Mouse (Mus musculus): ENCODE measurements around the gene Vcan. TPM values are rescaled to one million over a fixed set of nuclear protein-coding genes. Genes with fewer than 3 reads are reported as not detected.
"Not testable (repeated sequence)": the region's sequence is repeated elsewhere in the genome, so short reads cannot be mapped to it uniquely, and the experiment has no call there.

Vcan gene
- total RNA-seq (2021): 10 to 100 TPM; 19.5 to 21.8 TPM
- long read RNA-seq, experiment 1, partial matches to known transcripts: 2 of 5 reads
- long read RNA-seq, experiment 1, other reads (novel, unspliced or antisense): 1 of 5 reads
- long read RNA-seq, experiment 2, partial matches to known transcripts: 3 of 3 reads
- long read RNA-seq, experiment 2, other reads (novel, unspliced or antisense): 0 of 3 reads

DNA sequence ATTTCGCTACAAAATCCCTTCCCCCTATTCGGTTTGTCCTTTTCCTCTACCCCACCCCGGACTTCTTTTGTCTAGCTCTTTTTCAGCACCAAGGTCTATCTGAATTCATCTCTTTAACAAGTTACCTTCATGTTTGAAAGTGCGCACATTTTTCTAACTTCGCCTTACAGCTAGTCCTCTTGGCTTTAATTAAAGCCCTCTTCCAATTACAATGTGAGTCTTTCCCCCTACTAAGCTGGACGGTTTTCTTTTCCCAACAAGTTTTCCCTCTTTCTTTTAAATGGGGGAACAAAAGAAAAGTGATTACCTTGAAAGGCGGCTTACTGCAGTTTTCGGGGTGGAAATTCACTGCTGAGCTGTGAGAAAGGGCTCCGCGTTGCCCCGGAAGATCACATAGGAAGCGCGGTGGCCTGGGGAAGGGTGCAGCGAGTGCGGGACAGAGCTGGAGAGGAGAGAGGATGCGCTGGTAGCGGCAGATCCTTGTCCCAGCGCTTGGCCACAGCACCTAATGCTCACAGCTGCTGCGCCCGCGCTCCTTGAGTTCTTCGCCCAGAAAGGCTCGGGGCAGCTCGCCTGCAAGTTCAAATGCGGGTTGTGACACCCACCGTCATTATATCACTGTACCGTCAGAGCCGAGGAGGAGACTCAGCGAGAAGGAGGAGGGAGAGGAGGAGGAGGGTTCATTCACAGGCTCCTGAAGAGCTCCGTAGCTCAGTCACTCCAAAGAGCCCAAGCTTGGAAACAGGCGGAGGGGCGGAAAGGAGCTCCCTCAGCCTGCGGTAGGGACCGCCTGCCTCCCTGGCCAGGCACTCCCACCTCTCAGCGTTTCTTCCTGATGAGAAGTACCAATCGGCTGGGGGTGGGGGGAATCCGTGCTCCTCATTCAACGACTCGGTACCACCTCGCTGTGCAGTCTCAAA lies at the start of gene Vcan:
Gene Vcan (minus strand): TSS at position 744 of the 920 bp plus-strand sequence.
- intact Hi-C loops (cut with DNase I): no loop called here
- DNase-seq: peak; percentile 43 to 50

DNA sequence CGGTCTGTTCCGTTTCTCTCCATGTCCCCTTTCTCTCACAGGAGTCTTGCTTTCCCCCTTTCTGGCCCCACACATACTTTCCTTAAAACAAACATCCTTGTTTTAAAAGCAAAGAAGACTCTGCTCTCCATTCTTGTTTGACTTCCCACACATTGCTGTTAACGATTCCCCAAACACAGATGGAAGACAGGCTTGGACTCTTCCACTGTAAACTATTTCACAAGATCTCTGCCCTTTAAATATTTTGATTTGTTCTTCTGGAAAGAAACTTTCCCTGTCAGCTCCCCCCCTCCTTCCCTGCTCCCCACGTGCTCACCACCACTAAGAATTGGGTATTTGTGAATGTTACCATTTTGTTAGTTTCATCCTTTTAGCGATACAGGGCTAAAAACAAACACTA lies 49.2 kb upstream of the Vcan start:
- DNase-seq: no peak
- intact Hi-C loops (cut with DNase I): no loop called here

DNA sequence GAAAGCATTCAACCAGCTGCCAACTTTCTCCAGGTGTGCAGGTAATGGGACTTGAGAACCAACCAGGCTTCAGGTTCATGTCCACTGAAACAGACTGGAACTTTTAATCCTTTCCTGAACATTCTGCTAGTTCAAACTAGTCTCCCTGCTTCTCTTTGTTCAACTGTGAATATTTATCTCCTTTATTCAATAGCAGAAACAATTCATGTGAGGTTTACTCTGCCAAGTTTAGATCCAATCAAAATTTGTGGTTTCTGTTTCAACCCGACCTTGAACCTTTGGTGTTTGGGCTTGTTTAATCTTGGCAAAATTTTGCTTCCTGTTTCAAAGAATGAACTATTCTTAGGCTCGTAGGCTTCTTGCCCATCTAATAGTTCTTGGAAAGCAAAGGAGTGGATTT lies 40.6 kb upstream of the Vcan start:
- intact Hi-C loops (cut with DNase I): no loop called here

DNA sequence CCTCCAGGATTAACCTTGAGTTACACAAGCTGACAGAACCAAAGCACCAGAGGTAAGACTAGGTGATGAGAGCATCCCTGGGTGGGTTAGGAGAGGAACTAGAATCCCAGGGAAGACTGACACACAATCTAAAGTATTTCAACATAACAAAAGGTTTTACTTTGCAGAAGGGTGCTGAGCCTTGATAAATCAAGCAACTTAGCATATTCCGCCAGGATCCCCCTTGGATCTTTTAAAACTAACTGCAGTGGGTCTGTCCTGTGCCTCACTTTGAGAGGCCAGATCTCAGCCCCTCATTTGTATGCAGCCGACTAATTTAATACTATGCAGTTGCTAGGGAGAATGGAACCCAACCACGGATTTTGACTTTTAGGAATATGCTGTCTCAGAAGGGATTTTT lies 38.0 kb upstream of the Vcan start:
- no peak for DNase-seq
- intact Hi-C loops (cut with DNase I): no loop called here

More for the DNA sequence above, 40.6 kb upstream of the Vcan start:
- no peak for DNase-seq

DNA sequence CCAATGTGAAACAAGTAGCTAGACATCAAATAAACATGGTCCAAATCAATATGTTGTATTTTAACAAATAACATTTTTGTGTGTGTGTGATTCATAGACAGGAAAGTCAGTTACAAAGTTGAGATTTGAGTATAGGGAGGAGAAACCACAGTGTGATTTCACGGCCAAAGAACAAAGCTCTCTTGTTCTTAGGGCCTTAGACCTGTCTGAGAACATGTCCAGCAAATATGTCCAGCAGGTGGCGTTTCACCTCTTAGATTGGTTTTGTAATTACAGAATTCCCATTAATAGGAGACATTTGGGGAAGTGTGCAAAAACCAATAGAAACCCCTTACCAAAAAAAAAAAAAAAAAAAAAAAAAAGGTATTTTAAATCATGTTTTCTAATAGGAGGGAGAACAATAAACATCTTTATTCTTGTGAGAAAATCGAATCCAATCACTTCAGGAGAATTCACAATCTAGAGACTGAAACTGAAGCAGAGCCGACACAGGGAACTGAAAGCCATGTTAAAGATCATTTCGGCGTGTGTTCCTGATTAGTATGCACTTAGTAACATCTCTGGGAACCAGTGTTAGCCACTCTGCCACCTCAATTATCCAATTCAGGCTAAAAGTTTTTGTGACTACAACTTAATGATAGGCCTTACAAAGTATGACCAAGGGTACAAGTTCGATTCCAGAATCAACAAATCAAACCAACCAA lies 37.1 kb upstream of the Vcan start:
- peak; percentile 67 to 82 for DNase-seq
- intact Hi-C loops (cut with DNase I): loop anchor here (2.0 to 10.0 kb wide), 3 partner anchors 735 to 1108 kb away; no protein-coding TSS in a partner anchor

DNA sequence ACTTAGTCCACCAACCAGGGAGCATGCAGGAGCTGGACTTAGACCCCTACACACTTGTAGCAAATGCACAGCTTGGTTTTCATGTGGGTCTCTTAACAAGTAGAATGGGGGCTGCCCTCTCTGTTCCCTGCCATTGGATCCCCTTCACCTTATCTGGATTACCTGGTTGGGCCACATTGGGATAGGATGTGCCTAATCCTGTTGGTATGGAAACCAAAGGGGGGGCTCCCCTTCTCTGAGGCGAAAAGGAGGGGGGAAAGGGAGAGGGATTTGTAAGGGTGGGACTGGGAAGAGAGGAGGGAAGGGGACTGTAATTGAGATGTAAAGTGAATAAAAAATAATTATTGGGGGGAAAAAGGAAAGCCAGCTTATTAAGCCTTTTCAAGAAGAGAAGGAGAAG lies 35.5 kb upstream of the Vcan start:
- intact Hi-C loops (cut with DNase I): loop anchor here (2.0 to 10.0 kb wide), 3 partner anchors 737 to 1110 kb away; no protein-coding TSS in a partner anchor
- no peak for DNase-seq

DNA sequence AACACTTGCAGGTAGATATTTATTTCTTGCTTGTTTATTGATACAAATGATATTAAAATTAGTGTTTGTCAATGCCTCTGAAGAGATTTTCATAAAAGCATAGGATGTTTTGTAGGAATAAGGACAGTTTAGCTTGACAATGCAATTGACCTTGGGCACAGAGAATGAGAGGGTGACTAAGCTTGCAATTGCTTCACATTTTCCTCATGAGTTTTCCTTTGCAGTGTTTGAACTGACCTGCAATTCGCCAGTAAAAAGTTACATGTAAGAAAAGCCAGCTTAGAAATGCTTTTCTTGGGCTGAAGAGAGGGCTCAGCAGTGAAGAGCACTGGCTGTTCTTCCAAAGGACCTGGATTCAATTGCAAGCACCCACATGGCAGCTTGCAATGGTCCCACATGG lies 34.8 kb upstream of the Vcan start:
- intact Hi-C loops (cut with DNase I): loop anchor here (5.0 to 10.0 kb wide), 2 partner anchors 738 to 1110 kb away; no protein-coding TSS in a partner anchor
- DNase-seq: no peak

DNA sequence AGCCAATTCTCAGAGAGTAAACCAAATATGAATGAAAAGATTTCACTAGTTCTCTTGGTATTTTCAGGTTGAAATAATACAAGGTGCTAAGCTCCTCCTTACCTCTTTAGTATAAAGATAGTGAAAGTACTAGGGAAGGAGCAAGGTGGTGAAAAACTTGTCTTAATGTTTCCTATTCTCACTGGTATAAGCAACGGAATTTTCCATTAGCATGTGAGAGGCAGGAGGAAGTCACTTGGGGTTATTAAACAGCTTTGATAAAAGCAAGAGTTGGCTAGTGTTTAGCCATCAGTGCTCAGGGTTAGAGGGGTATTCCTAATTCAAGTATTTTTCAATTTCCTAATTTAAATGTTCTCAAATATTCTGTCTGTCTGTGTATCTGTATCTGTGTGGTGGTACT lies 24.2 kb upstream of the Vcan start:
- intact Hi-C loops (cut with DNase I): no loop called here
- no peak for DNase-seq

DNA sequence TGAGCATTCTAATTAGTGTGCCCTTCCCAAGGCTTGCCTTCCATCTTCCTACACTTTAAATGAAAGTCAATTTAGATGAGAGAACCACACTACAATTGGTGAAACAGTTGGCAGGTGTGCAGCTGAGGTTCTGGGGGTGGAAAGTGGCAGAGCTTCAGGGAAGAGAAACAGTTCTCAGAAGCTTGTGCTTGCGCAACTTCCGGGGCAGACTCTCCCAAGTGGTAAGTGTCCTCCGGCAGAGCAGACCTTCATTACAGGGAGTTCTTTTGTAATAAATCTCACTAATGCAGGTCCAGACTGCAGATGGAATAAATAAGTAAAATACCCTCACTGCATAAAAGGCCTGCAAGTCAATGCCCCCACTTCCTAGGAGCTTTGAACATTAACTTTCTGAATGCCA lies 23.7 kb upstream of the Vcan start:
- intact Hi-C loops (cut with DNase I): no loop called here
- DNase-seq: no peak

DNA sequence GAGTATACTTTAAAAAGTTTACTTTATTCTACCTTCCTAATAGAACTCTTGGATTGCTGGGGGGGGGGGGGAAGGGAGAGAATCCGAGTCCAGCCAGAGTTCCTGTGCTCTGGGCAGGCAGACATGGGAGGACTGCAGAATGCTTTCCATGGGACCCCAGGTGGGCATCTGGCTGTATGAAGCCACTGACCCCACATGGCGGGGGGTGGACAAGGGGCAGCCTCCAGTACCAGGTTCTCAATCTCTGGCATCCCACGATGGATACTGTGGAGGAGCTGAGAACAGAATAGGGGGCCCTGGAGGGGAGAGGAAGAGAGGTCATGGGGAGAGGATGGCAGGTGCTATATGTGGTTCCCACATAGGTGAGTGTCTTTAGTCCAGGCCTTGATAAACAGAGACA lies 20.0 kb upstream of the Vcan start:
- intact Hi-C loops (cut with DNase I): no loop called here
- DNase-seq: no peak

DNA sequence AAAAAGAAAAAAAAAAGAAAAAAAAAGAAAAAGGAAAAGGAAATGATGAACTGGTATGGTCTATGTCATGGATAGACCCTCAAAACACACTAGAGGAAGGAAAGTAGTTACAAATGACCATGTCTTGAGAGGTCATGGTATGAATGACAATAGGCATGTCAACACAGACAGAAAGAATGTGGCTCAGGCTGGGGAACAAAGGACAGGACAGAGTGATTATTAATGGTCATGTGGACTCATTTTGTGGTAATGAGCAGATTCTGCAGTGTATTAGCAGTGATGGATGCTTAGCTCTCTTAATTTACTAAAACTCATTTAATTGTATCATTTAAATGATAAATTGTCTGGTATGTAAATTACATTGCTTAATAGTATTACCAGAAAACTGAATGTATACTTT lies 14.0 kb upstream of the Vcan start:
- intact Hi-C loops (cut with DNase I): no loop called here
- DNase-seq: no peak

DNA sequence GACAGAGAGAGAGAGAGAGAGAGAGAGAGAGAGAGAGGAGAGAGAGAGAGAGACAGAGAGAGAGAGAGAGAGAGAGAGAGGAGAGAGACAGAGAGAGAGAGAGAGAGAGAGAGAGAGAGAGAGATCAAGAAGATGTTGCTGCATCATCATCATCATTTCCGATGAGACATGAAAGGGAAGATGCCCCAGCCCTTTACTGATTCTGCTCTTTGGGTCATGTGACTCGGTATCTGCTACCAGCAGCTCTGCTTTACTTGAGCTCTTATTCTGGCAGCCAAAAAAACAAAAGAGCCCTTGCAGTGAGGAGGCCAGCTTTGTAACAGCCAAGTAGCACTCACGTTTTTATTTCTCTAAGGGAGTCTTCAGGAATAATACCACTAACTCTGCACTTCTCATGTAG lies 8.3 kb upstream of the Vcan start:
- intact Hi-C loops (cut with DNase I); DNase-seq: not testable (repeated sequence)

DNA sequence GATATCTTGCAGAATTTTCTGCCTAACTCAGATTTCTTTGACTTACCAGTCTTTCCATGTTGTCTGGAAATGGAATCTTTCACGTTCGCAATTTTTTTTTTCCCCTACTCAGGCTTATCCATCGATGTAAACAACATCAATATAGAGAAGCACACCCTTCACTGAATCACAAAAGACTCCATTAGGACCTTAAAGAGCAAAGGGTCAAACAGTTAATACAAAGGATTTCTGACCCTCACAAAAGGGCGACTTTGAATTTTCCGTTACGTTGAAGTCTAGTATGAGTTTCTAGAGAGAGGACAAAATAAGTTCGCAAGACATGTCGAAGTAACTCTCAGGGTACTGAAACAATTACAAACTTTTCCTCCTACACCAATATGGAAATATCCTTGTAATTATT lies 892 bp upstream of the Vcan start:
- intact Hi-C loops (cut with DNase I): no loop called here
- no peak for DNase-seq

DNA sequence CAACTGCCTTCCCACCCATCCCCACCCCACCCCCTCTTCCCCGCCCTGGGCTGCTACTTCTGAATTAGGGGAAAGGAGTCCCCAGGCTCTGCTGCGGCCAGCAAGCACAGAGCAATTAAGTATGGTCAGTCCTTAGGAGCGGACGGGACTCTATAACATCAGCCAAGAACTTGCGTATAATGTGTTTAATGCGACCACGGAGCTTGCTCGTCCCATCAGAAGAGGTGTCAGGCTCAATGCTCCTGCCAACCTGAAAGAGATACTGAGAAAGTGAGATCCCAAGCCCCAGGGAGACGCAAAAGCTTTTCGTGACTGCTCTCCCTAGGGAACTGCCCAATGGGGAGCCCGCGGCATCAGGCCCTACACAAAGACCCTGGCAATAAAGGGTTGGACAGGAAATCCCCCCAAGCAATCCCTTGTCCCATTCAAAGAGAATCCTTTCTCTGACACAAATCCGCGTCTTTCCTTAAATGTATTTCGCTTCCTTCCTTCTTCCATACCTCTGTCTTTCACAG lies 434 bp upstream of the Vcan start:
- DNase-seq: no peak
- intact Hi-C loops (cut with DNase I): no loop called here

DNA sequence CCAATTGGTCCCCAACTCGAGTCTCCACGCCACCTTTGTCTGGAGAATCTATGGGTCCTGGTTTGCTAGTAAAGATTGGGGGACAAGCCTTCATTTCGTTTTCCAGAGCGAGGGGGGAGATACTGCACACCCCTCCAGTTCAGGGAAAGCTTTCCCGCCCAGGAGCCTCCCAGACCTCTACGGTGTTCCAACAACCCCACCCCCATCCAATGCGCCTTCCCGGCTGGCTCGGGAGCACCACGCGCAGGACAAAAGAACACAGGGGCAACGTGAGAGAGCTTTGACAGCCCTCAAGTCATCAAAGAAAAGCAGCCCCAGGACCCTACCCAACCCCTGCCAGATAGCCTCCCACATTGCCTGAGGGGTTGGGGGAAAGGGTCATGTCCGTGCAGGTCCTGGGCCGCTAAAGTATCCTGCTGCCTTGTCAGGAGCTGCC lies 1.2 kb downstream of the Vcan start:
- intact Hi-C loops (cut with DNase I): no loop called here
- DNase-seq: peak; percentile 42 to 45

DNA sequence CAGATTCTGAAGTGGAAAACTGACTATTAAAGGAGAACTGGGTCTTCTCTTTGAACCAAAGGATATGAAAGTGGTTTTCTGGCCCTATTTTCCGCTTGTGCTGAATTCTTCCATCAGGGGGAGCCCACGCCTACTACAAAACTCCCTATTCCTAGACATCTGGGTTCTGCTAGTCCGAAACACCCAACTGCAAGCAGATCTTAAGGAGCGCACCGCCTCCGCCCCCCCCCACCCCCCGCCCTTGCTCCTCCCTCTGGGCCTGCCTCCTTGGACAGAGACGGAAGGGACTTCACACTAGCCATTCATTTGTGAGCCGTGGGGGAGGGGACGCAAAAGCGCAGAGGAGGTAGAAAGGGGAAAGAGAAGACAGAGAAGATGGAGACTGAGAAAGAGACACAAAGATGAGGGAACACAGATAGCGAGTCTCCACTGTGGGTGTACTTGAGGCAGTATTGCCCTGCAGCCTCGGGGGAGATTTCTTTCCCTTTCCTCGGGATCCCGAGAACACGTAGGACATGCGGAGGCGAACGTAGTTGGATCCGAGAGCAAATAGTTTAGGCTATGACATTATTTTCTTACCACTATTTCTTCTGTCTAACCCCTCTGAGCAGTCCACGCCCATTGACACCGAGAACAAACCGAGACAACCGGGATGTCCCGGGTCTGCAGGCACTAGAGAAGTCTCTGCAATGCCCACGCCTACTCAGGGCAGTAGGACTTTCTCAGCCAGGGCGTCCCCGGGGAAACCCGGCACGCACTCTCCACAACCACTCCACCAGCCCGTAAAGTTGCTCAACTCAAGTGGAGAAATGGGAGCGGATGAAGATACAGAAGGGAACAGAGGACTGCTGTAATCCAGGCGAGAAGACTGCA lies 1.8 kb downstream of the Vcan start:
- peak; percentile 68 to 69 for DNase-seq
- intact Hi-C loops (cut with DNase I): no loop called here

DNA sequence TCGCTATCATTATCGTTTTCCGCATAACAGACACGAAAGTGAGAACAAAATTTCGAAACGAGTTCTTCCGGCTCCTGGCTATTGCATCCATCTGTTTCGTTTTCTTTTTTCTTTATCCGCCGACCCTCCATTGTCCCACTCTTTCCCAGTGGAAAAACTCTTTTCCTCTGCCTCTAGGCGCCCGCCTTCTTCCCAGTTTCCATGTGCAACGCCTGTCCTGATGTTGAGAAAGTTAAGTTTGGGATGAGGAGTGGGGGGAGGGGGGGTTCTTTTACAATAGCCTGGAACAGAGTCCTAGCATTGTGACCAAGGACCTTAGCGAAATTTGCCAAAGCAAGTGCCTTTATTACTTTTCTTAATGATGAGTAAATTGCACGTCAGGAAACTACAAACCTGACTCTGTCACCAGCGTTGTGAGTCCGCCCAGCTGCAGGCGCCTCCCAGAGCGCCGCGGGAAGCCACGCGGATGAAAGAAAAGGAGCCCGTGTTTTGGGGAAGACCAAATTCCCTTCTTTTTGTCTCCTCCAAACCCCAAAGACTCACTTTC lies 2.5 kb downstream of the Vcan start:
- intact Hi-C loops (cut with DNase I): loop anchor here (5.0 kb wide), 1 partner anchor 348 kb away; the partner anchor contains the start of genes Tmem167 and Xrcc4
- no peak for DNase-seq

DNA sequence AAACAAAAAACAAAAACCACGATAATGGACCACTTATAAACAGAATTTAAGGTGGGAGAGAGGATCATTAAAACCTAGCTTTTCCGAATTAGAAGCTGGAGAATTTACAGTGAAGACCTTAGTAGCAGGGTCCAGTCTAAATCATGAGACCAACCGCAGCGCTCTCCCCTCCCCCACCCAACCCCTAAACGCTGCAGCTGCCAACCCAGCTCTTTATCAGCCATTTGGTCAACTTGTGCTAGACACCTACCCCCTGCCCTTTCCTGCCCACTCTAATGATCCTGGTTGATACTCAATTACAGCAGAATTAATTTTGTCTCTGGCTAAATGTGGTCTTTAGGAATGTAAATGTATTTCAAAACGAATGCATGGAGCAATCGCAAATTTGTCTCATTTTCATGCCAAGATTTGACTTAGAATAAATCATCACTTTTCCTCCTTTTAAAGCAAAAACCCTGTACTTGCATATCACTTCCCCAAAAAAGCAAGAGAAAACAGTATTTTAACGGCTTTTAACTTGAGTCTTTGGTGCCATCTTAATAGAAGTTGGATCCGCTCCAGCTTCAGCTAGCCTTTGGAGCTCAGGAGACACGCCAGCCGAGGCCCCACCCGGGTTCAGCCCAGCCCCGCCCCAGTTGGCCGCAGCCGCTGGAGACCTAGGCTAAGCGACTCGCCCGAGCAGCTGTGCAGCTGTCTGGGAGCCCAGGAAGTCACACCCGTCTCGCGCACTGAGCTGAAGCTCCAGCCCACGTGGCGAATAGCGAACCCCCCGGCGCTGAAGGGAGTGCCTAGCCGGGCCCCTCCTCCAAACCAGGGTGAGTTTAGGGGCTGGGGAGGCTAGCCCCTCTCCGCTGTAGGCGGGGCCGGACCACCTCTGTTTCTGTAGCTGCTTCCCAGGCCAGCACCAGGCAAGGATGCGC lies 3.3 kb downstream of the Vcan start:
- peak; percentile 87 to 88 for DNase-seq
- intact Hi-C loops (cut with DNase I): loop anchor here (5.0 kb wide), 1 partner anchor 348 kb away; the partner anchor contains the start of genes Tmem167 and Xrcc4

All from heart, postnatal 14 days (tissue).